Mouse (Mus musculus): ENCODE results near the gene Strada.

The Strada gene

GRCm38 (mm10) chr11:106187326-106187725, 14.6 kb downstream of the Strada start:
- DNase-seq (ENCODE audit: low spot score in 2 of 2): no peak

- DNase-seq (ENCODE audit: low spot score in 2 of 2): no peak
Measured at GRCm38 (mm10) chr11:106180449-106180801, 21.5 kb downstream of the Strada start.

- DNase-seq (ENCODE audit: low spot score in 2 of 2): no peak
Measured at GRCm38 (mm10) chr11:106179711-106180448, 22.1 kb downstream of the Strada start.

GRCm38 (mm10) chr11:106178036-106178782, 23.8 kb downstream of the Strada start:
- no peak for DNase-seq (ENCODE audit: low spot score in 2 of 2)

GRCm38 (mm10) chr11:106176372-106176771, 25.6 kb downstream of the Strada start:
- DNase-seq (ENCODE audit: low spot score in 2 of 2): no peak

- no peak for DNase-seq (ENCODE audit: low spot score in 2 of 2)
Measured at GRCm38 (mm10) chr11:106175081-106175480, 26.9 kb downstream of the Strada start.

- DNase-seq (ENCODE audit: low spot score in 2 of 2): no peak
Measured at GRCm38 (mm10) chr11:106174372-106174771, 27.6 kb downstream of the Strada start.

- DNase-seq (ENCODE audit: low spot score in 2 of 2): no peak
Measured at GRCm38 (mm10) chr11:106173228-106173627, 28.7 kb downstream of the Strada start.

- peak; percentile 77 to 87 for DNase-seq (ENCODE audit: low spot score in 2 of 2)
Measured at GRCm38 (mm10) chr11:106170807-106171206, 31.2 kb downstream of the Strada start.

- DNase-seq (ENCODE audit: low spot score in 2 of 2): peak; percentile 52 to 56
Measured at GRCm38 (mm10) chr11:106167435-106167834, 34.5 kb downstream of the Strada start.

GRCm38 (mm10) chr11:106164601-106165180, 37.3 kb downstream of the Strada start:
- no peak for DNase-seq (ENCODE audit: low spot score in 2 of 2)

GRCm38 (mm10) chr11:106163546-106163945, 38.4 kb downstream of the Strada start:
- no peak for DNase-seq (ENCODE audit: low spot score in 2 of 2)

- DNase-seq (ENCODE audit: low spot score in 2 of 2): no peak
Measured at GRCm38 (mm10) chr11:106162237-106162636, 39.7 kb downstream of the Strada start.

- peak; percentile 70 to 71 for DNase-seq (ENCODE audit: low spot score in 2 of 2)
Measured at GRCm38 (mm10) chr11:106160841-106161721, 40.9 kb downstream of the Strada start, which contains the start of the genes Gm10840 and Limd2. Gene Gm10840, plus strand, starts transcription at chr11:106160850. Gene Limd2, minus strand, starts transcription at chr11:106160860.

- peak; percentile 88 to 89 for DNase-seq (ENCODE audit: low spot score in 2 of 2)
Measured at GRCm38 (mm10) chr11:106159921-106160840, 41.8 kb downstream of the Strada start.

- peak; percentile 94 for DNase-seq (ENCODE audit: low spot score in 2 of 2)
Measured at GRCm38 (mm10) chr11:106159216-106159920, 42.6 kb downstream of the Strada start.

GRCm38 (mm10) chr11:106158930-106159215, 43.1 kb downstream of the Strada start:
- DNase-seq (ENCODE audit: low spot score in 2 of 2): no peak

GRCm38 (mm10) chr11:106158081-106158929, 43.7 kb downstream of the Strada start:
- peak; percentile 67 to 71 for DNase-seq (ENCODE audit: low spot score in 2 of 2)

- no peak for DNase-seq (ENCODE audit: low spot score in 2 of 2)
Measured at GRCm38 (mm10) chr11:106157154-106157553, 44.8 kb downstream of the Strada start.
